Mouse (Mus musculus) kidney, adult 2 months (tissue): Measurements from ENCODE around the gene Creb3l2. TPM values are rescaled to one million over a fixed set of nuclear protein-coding genes. Genes with fewer than 3 reads are reported as not detected.

ENCODE experiments used
- DNase-seq: peaks from one replicate; pipeline ENCODE4 v3.0.0; 2021
- H3K27ac ChIP-seq: fragments of 200-500 bp; 2 replicates; pipeline ENCODE4 v1.5.1; 2012; ENCODE audit warnings: low read depth, low read length, control low read depth, inconsistent platforms; ENCODE audit not compliant: insufficient read depth
- H3K27me3 ChIP-seq: fragments of 200-500 bp; replicated peaks from 2 replicates; pipeline ENCODE4 v1.6.1; 2012; ENCODE audit warnings: mild to moderate bottlenecking, moderate library complexity, low read length, inconsistent platforms; ENCODE audit not compliant: control insufficient read depth, insufficient read depth
- H3K36me3 ChIP-seq: fragments of 200-500 bp; 2 replicates; pipeline ENCODE4 v1.6.1; 2012; ENCODE audit warnings: mild to moderate bottlenecking, moderate library complexity, low read length, inconsistent platforms; ENCODE audit not compliant: control insufficient read depth, insufficient read depth
- H3K4me1 ChIP-seq: fragments of 200-500 bp; 2 replicates; pipeline ENCODE4 v1.6.1; 2011; ENCODE audit warnings: low read length; ENCODE audit not compliant: control insufficient read depth, insufficient read depth
- H3K4me3 ChIP-seq: fragments of 200-500 bp; 2 replicates; pipeline ENCODE4 v1.5.1; 2011; ENCODE audit warnings: mild to moderate bottlenecking, low read depth, low read length, control low read depth; ENCODE audit not compliant: insufficient read depth
- CTCF ChIP-seq: fragments of 200-500 bp; conservative IDR thresholded peaks from 2 replicates; pipeline ENCODE4 v1.5.1; 2011; ENCODE audit warnings: low read depth, mild to moderate bottlenecking, control low read depth, low read length, moderate library complexity, mixed read lengths; ENCODE audit not compliant: insufficient read depth, insufficient read length
- POLR2A ChIP-seq: fragments of 200-500 bp; IDR thresholded peaks from one replicate; pipeline ENCODE4 v1.6.1; 2011; ENCODE audit warnings: low read depth, low read length, control low read depth
- WGBS: fragments of 180-500 bp; shearing (Covaris S2); methylation state at CpG from one replicate; pipeline ENCODE4 v1.1.7; 2018; 5-methylcytosine and 5-hydroxymethylcytosine counted together
- polyA plus RNA-seq: library from polyadenylated mRNA; depleted of rRNA; stranded (reverse); fragments of >200 nt; gene quantifications from 2 replicates; pipeline ENCODE4 v1.2.3, GENCODE M21; 2012

Gene Creb3l2
- polyA plus RNA-seq, 1 experiment: 25.0 TPM

DNA sequence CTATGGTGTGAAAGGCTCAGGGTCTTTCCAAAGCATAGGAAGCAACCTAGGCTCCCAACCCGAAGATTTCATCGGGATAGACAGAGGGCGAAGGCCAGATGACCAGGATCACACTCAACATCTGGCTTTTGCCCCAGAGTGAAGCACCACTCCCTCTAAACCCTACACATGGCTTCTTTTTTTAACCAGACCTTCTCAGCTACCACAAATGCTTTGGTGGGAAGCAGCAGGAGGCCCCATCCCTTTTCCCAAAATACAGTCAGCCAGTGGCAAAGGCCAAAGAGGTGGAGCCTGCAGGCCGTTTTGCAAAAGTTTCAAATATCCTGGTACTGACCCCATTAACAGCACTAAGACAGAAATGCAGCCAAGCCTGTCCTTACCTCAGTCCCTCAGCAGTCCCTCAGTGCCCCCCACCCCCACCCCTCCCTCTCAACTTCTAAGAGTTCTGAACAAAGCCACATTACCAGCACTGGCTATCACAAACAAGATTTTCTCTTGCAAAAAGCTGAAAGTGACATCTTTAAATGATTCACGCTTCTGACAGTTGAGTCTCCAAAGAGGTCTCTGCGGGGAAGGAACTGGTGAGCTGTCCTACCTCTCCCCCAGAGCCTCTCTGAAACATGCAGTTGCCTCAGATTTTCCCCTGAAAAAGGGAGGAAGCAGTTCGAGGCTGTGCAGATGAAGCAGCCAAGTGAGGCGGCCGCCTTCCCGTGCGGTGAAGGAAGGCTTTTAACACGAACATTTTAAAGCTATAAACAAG, 1.3 kb downstream of the Creb3l2 start:
- H3K4me1 ChIP-seq: peaks cover 20% of the 10 kb centered on the region
- peak; percentile 67 for DNase-seq
- no peaks in the 10 kb centered on the region for H3K36me3 ChIP-seq
- 1% methylated on average over 12 of the region's 12 CpGs for WGBS
- peak overlapping the region; percentile 74 for H3K27ac ChIP-seq
- no peaks in the 10 kb centered on the region for H3K27me3 ChIP-seq
- H3K4me3 ChIP-seq: peak overlapping the region; percentile 87
- no peak for TF ChIP-seq CTCF
- no peak for TF ChIP-seq POLR2A

DNA sequence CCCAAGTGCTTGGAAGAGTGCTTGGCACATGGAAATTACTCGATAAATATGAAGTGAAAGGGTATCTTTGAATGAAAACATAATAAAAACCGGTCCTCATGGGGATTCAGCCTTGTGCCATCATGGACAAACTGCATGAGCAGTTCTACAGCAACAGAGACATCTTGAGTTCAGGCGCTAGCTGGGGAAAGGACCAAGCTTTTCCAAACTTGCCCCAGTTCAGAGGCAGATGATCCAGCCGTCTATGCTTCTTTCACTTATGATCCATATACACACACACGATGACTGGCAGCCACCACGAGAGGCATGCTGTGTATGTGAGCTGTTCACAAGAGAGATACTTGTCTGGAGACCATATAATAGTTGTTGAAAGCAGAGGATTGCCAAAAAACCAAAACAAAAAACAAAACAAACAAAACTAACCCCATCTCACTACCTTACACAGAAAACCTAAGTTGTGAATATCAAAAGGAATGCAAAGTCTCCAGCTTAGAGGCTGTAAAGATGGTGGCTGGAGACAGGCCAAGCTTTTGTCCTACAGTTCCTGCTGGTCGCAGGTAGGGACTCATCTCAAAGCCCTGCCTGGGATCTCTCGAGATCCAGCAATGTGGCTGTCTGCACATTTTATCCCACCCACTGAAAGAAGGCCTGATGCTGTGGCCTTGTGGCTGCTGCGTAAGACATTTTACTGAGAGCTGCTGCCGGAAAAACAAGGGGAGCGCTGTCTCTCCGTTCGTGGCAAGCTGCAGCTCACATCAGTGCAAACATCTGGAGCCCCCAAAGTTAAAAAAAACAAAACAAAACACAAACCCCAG, 2.1 kb downstream of the Creb3l2 start:
- H3K27ac ChIP-seq: peak overlapping the region; percentile 61
- H3K4me1 ChIP-seq: peaks cover 25% of the 10 kb centered on the region
- no peaks in the 10 kb centered on the region for H3K27me3 ChIP-seq
- H3K36me3 ChIP-seq: no peaks in the 10 kb centered on the region
- peak overlapping the region; percentile 87 for H3K4me3 ChIP-seq
- DNase-seq: peak; percentile 54
- TF ChIP-seq CTCF (no peak), POLR2A (no peak)
- WGBS: 28% methylated on average over 13 of the region's 13 CpGs

DNA sequence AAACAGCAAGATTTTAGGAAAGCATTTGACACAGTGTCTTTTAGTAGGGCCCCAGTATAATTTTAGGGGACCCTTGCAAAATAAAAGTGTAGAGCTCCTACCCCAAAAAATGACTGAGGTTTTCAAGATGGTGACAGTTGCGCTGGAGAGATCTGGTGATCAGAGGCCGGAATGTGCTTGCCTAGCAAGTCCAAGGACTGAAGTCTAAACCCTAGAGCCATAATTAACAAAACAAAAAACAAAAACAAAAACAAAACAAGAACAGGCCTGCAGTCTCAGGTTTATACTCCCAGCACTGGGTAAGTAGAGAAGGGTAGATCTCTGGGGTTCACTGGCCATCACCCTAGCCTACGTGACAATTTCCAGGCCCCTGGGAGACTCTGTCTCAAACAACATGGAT, 3.4 kb downstream of the Creb3l2 start:
- H3K27me3 ChIP-seq: no peaks in the 10 kb centered on the region
- H3K4me1 ChIP-seq: peaks cover 33% of the 10 kb centered on the region
- peak; percentile 54 for DNase-seq
- TF ChIP-seq POLR2A: no peak
- no peak for TF ChIP-seq CTCF
- no peaks in the 10 kb centered on the region for H3K36me3 ChIP-seq
- no peak overlapping the region for H3K4me3 ChIP-seq
- WGBS: 50% methylated on average over 3 of the region's 3 CpGs
- peak overlapping the region; percentile 49; the same call in 1 of the 2 replicates for H3K27ac ChIP-seq

DNA sequence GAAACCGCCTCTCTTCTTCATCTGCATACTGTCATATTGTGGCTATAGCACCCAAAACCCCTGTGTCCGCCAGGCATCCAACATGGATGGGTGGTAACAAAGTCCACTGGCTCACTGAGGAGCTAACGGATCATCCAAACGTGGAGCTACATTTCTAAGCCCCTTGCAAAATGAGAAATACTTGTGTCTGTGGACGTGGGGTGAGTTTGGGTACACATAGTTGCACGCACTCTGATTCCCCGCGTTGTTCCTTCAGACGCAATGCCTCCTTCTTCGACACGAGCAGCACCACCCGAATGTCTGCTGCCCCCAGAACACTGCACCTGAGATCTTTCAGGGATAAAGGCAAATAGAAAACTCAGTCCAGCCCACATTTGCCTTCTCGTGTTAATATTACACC, 4.9 kb downstream of the Creb3l2 start:
- Histone ChIP-seq H3K36me3 (no peaks in the 10 kb centered on the region), H3K27me3 (no peaks in the 10 kb centered on the region), H3K27ac (no peak overlapping the region), H3K4me3 (no peak overlapping the region), H3K4me1 (peaks cover 45% of the 10 kb centered on the region)
- no peak for DNase-seq
- 71% methylated on average over 13 of the region's 13 CpGs for WGBS
- no peak for TF ChIP-seq CTCF
- no peak for TF ChIP-seq POLR2A

DNA sequence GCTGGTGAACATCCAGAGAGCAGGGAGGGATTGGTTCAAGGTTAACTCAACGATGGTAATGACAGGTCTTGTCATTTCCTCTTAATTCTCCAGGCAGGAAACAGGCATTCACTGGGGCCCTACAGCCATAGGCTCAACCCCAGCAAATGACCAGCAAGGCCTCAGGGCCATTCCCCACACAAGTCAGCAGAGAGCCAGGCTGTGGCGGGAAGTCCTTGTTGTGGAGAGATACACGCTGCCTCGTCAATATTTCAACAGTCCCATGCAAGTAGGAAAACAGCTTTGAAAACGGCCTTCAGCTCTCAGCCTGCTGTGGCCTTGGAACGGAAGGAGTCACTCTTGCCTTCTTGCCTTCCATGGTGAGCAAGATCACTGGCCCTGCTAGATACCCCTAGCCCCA, 6.6 kb downstream of the Creb3l2 start:
- no peaks in the 10 kb centered on the region for H3K36me3 ChIP-seq
- 67% methylated on average over 6 of the region's 6 CpGs for WGBS
- 0 out of 2 replicates have a peak overlapping the region, but pooled peaks have one; percentile 0 for H3K27ac ChIP-seq
- no peak for TF ChIP-seq POLR2A
- no peak for TF ChIP-seq CTCF
- H3K27me3 ChIP-seq: no peaks in the 10 kb centered on the region
- H3K4me3 ChIP-seq: no peak overlapping the region
- no peak for DNase-seq
- H3K4me1 ChIP-seq: peaks cover 60% of the 10 kb centered on the region

DNA sequence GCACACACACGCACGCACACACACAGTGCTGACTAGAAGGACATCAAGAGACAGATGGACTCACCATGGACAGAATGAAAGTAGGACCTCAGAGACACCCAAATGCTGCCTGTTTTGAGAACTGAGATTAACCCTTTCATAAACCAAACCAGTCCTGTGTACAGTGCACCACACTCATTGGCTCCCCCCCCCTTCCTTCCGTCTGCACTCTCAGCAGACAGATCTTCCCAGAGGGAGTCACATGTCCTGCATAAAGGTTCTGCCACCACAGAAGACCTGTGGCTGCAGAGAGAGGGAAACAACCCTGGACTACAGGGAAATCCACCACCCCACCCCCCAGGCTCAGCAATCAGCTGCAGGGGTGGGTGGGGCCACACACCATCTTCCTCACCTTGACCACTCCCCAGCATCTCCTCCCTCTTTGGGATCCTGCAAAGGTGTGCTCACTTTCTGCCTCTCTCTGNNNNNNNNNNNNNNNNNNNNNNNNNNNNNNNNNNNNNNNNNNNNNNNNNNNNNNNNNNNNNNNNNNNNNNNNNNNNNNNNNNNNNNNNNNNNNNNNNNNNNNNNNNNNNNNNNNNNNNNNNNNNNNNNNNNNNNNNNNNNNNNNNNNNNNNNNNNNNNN, 12.0 kb downstream of the Creb3l2 start:
- no peak for DNase-seq
- Histone ChIP-seq H3K27me3 (no peaks in the 10 kb centered on the region), H3K4me1 (peaks cover 81% of the 10 kb centered on the region), H3K4me3 (no peak overlapping the region), H3K27ac (peak overlapping the region; percentile 97), H3K36me3 (no peaks in the 10 kb centered on the region)
- TF ChIP-seq CTCF: no peak
- TF ChIP-seq POLR2A: no peak
- WGBS: 67% methylated on average over 3 of the region's 3 CpGs
